Mouse (Mus musculus) granulocyte monocyte progenitor cell, adult 5-6 weeks (primary cell): ENCODE results near the gene Samd1. TPM values are rescaled to one million over a fixed set of nuclear protein-coding genes. Genes with fewer than 3 reads are reported as not detected.
A peak's percentile ranks its signal among the peaks of the same experiment; 100 is the strongest.

Source experiments
- ATAC-seq: replicated peaks from 2 replicates; pipeline ENCODE4 v1.8.0; 2016; ENCODE audit warnings: mild to moderate bottlenecking, moderate TSS enrichment, inconsistent platforms; ENCODE audit not compliant: poor library complexity, severe bottlenecking
- total RNA-seq, 2 experiments: library from RNA; stranded (forward) in 1 of 2; stranded (reverse) in 1 of 2; fragments of 200-712, 200-1000 nt in 1 of 2; fragments of >200 nt in 1 of 2; fragmentation: Nextera tagmentation in 1 of 2; gene quantifications; 2 replicates each; pipeline ENCODE4 v1.2.3; 2014 to 2017

The Samd1 gene
- total RNA-seq, 2 experiments from 2014 or later, result 58.8 to 60.0 TPM

GRCm38 (mm10) chr8:84010625-84011611 lies 13.4 kb downstream of the Samd1 start:
- ATAC-seq, result peak; percentile 57

GRCm38 (mm10) chr8:84011705-84012498 lies 14.4 kb downstream of the Samd1 start, which contains the start of gene 2210011C24Rik:
TSS of gene 2210011C24Rik (minus strand) at chr8:84012171.
- ATAC-seq, result peak; percentile 31

GRCm38 (mm10) chr8:84012499-84013165 lies 15.2 kb downstream of the Samd1 start:
- peak; percentile 34 for ATAC-seq

GRCm38 (mm10) chr8:84015833-84016232 lies 18.4 kb downstream of the Samd1 start:
- ATAC-seq, result no peak

- no peak for ATAC-seq
Measured at GRCm38 (mm10) chr8:84019738-84020137, 22.3 kb downstream of the Samd1 start.

GRCm38 (mm10) chr8:84021096-84021495 lies 23.6 kb downstream of the Samd1 start, which contains the start of gene Palm3:
TSS of gene Palm3 (plus strand) at chr8:84021471.
- ATAC-seq, result no peak

- no peak for ATAC-seq
Measured at GRCm38 (mm10) chr8:84021569-84021968, 24.1 kb downstream of the Samd1 start.

GRCm38 (mm10) chr8:84023085-84023484 lies 25.6 kb downstream of the Samd1 start:
- no peak for ATAC-seq

- ATAC-seq, result no peak
Measured at GRCm38 (mm10) chr8:84023631-84024030, 26.2 kb downstream of the Samd1 start.

- 0 out of 2 replicates have a peak, but pooled peaks have one; percentile 32 for ATAC-seq
Measured at GRCm38 (mm10) chr8:84024171-84024570, 26.7 kb downstream of the Samd1 start.

GRCm38 (mm10) chr8:84025863-84026262 lies 28.4 kb downstream of the Samd1 start:
- ATAC-seq, result peak; percentile 78

GRCm38 (mm10) chr8:84027449-84027848 lies 30.0 kb downstream of the Samd1 start:
- peak; percentile 64 for ATAC-seq

GRCm38 (mm10) chr8:84029272-84029671 lies 31.8 kb downstream of the Samd1 start:
- ATAC-seq, result no peak

GRCm38 (mm10) chr8:84032777-84033176 lies 35.3 kb downstream of the Samd1 start:
- no peak for ATAC-seq

- no peak for ATAC-seq
Measured at GRCm38 (mm10) chr8:84038015-84038414, 40.5 kb downstream of the Samd1 start.

GRCm38 (mm10) chr8:84039050-84039449 lies 41.6 kb downstream of the Samd1 start:
- peak; percentile 52 for ATAC-seq

- ATAC-seq, result peak; percentile 79
Measured at GRCm38 (mm10) chr8:84042066-84042947, 44.8 kb downstream of the Samd1 start, which contains the start of gene Il27ra. TSS of gene Il27ra (minus strand) at chr8:84042589.

GRCm38 (mm10) chr8:84042948-84043342 lies 45.5 kb downstream of the Samd1 start:
- 0 out of 2 replicates have a peak, but pooled peaks have one; percentile 20 for ATAC-seq

GRCm38 (mm10) chr8:84044103-84044502 lies 46.6 kb downstream of the Samd1 start:
- no peak for ATAC-seq
